20 mouse cellular contexts compared by ENCODE assay signal in the genomic region with DNA sequence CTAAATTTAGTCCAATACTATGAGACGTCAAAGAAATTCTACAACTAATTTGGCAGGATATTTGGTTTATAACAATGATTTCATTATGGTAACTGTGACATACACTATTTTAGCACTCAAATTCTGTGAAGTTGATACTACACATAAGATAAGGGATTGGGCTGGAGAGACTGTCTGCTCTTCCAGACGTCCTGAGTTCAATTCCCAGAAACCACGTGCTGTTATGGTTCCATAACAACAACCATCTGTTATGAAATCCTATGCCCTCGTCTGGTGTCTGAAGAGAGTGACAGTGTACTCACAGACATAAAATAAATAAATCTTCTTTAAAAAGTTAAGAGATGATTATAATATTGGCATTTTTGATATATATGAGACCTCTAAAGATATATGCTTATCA.
DNase-seq lines count a peak whose midpoint lies in the region; ATAC-seq and TF ChIP-seq lines count a peak whose summit lies in the region.
"Had no signal": no experiment of that assay in that cellular context is flagged by ENCODE, and none has a peak within 500 bp of the region (broad histone marks: within the 10 kb centered on the region; RNA-seq: fewer than 3 reads in every experiment).

No protein-coding gene starts in this region.

- DNase-seq in forebrain, embryonic 14.5 days (ENCODE audit: low spot score): peak; percentile 65
- DNase-seq in brain, embryonic 14.5 days (ENCODE audit: low read depth): peak; percentile 71
- peak; percentile 26 for DNase-seq in brain, embryonic 18.5 days (ENCODE audit: low read depth, low spot score)
- DNase-seq in forebrain, postnatal 0 days: peak; percentile 48
- DNase-seq in ovary, postnatal 36 days (ENCODE audit: low spot score): no peak
- DNase-seq: adrenal gland, adult 8-10 months; adrenal gland, postnatal 14 days; adrenal gland, postnatal 36 days; cerebellum, adult 11-12 months; cerebellum, adult 2 months; cerebellum, adult 9-10 months; cerebellum, postnatal 10 days; cerebellum, postnatal 25 days; embryo, embryonic 11 days; gastrocnemius, adult 2 months had no signal

- TF ChIP-seq CTCF in brain, embryonic 14.5 days (IDR thresholded peaks at IDR 0.05; ENCODE audit: borderline replicate concordance, extremely low read depth, insufficient read depth, insufficient read length): no peak
- TF ChIP-seq CTCF in forebrain, postnatal 0 days (IDR thresholded peaks at IDR 0.05; ENCODE audit: low read depth): no peak

- H3K9me3 ChIP-seq in forebrain, embryonic 14.5 days (replicated peaks; ENCODE audit: control insufficient read depth, low read length): no peaks in the 10 kb centered on the region
- H3K9me3 ChIP-seq in forebrain, embryonic 12.5 days: no peaks in the 10 kb centered on the region
- no peaks in the 10 kb centered on the region for H3K9me3 ChIP-seq in forebrain, postnatal 0 days (ENCODE audit: low read length)
- no peaks in the 10 kb centered on the region for H3K9me3 ChIP-seq in midbrain, embryonic 16.5 days (replicated peaks; ENCODE audit: control insufficient read depth, low read length, poor library complexity, severe bottlenecking)
- H3K9me3 ChIP-seq: embryonic facial prominence, embryonic 13.5 days; embryonic facial prominence, embryonic 15.5 days had no signal

- no peak for TF ChIP-seq POLR2A in brain, embryonic 14.5 days (IDR thresholded peaks at IDR 0.05; ENCODE audit: borderline replicate concordance, extremely low read depth, insufficient read depth, insufficient read length, poor library complexity, severe bottlenecking)

- ATAC-seq in forebrain, embryonic 14.5 days: peak; percentile 67; the same call in 1 of the 2 replicates
- no peak for ATAC-seq in forebrain, embryonic 12.5 days (ENCODE audit: low FRiP score)
- peak; percentile 58; the same call in 1 of the 2 replicates for ATAC-seq in forebrain, postnatal 0 days
- no peak for ATAC-seq in midbrain, embryonic 16.5 days

- H3K4me3 ChIP-seq in forebrain, embryonic 14.5 days (ENCODE audit: low read depth, low read length): no peak overlapping the region
- H3K4me3 ChIP-seq in forebrain, embryonic 12.5 days (replicated peaks): no peak overlapping the region
- no peak overlapping the region for H3K4me3 ChIP-seq in forebrain, postnatal 0 days (ENCODE audit: low read depth, low read length)
- no peak overlapping the region for H3K4me3 ChIP-seq in midbrain, embryonic 16.5 days (ENCODE audit: low read depth, low read length)
- H3K4me3 ChIP-seq: embryonic facial prominence, embryonic 13.5 days; embryonic facial prominence, embryonic 15.5 days; erythroblast, embryonic 14.5 days; gastrocnemius, adult 2 months had no signal

- H3K4me2 ChIP-seq in forebrain, embryonic 14.5 days (ENCODE audit: low read length): no peak overlapping the region
- H3K4me2 ChIP-seq in forebrain, embryonic 12.5 days: no peak overlapping the region
- H3K4me2 ChIP-seq in forebrain, postnatal 0 days (ENCODE audit: low read depth): no peak overlapping the region
- H3K4me2 ChIP-seq in midbrain, embryonic 16.5 days (ENCODE audit: low read length): no peak overlapping the region
- H3K4me2 ChIP-seq: embryonic facial prominence, embryonic 13.5 days; embryonic facial prominence, embryonic 15.5 days had no signal

- no peaks in the 10 kb centered on the region for H3K36me3 ChIP-seq in forebrain, embryonic 14.5 days (ENCODE audit: control insufficient read depth, insufficient read depth, low read length)
- H3K36me3 ChIP-seq in forebrain, embryonic 12.5 days (replicated peaks): no peaks in the 10 kb centered on the region
- H3K36me3 ChIP-seq in forebrain, postnatal 0 days (ENCODE audit: insufficient read depth): no peaks in the 10 kb centered on the region
- no peaks in the 10 kb centered on the region for H3K36me3 ChIP-seq in midbrain, embryonic 16.5 days (ENCODE audit: control insufficient read depth, insufficient read depth, low read length)
- H3K36me3 ChIP-seq: embryonic facial prominence, embryonic 13.5 days; embryonic facial prominence, embryonic 15.5 days had no signal

- no peak overlapping the region for H3K27ac ChIP-seq in forebrain, embryonic 14.5 days (ENCODE audit: low read depth, low read length)
- H3K27ac ChIP-seq in forebrain, embryonic 12.5 days: no peak overlapping the region
- no peak overlapping the region for H3K27ac ChIP-seq in forebrain, postnatal 0 days (ENCODE audit: low read depth, low read length)
- H3K27ac ChIP-seq in midbrain, embryonic 16.5 days (ENCODE audit: low read length): no peak overlapping the region
- H3K27ac ChIP-seq: embryonic facial prominence, embryonic 13.5 days; embryonic facial prominence, embryonic 15.5 days; gastrocnemius, adult 2 months had no signal

- 65% methylated on average over 4 of the region's 4 CpGs for WGBS in forebrain, embryonic 14.5 days
- WGBS in forebrain, embryonic 12.5 days: 81% methylated on average over 4 of the region's 4 CpGs
- 57% methylated on average over 4 of the region's 4 CpGs for WGBS in forebrain, postnatal 0 days
- WGBS in midbrain, embryonic 16.5 days: 88% methylated on average over 4 of the region's 4 CpGs

- no peak overlapping the region for H3K9ac ChIP-seq in forebrain, embryonic 14.5 days (ENCODE audit: low read length)
- no peak overlapping the region for H3K9ac ChIP-seq in forebrain, embryonic 12.5 days
- no peak overlapping the region for H3K9ac ChIP-seq in forebrain, postnatal 0 days
- no peak overlapping the region for H3K9ac ChIP-seq in midbrain, embryonic 16.5 days (ENCODE audit: low read depth, low read length)
- H3K9ac ChIP-seq: embryonic facial prominence, embryonic 13.5 days; embryonic facial prominence, embryonic 15.5 days had no signal

- H3K4me1 ChIP-seq in forebrain, embryonic 14.5 days (ENCODE audit: control insufficient read depth, insufficient read depth, low read length): no peaks in the 10 kb centered on the region
- no peaks in the 10 kb centered on the region for H3K4me1 ChIP-seq in forebrain, embryonic 12.5 days
- no peaks in the 10 kb centered on the region for H3K4me1 ChIP-seq in forebrain, postnatal 0 days (ENCODE audit: insufficient read depth)
- H3K4me1 ChIP-seq in midbrain, embryonic 16.5 days (ENCODE audit: control insufficient read depth, insufficient read depth, low read length): no peaks in the 10 kb centered on the region
- H3K4me1 ChIP-seq: embryonic facial prominence, embryonic 13.5 days; embryonic facial prominence, embryonic 15.5 days had no signal

- H3K27me3 ChIP-seq in forebrain, embryonic 14.5 days (replicated peaks; ENCODE audit: control insufficient read depth, insufficient read depth, low read length): no peaks in the 10 kb centered on the region
- no peaks in the 10 kb centered on the region for H3K27me3 ChIP-seq in forebrain, embryonic 12.5 days
- H3K27me3 ChIP-seq in forebrain, postnatal 0 days (ENCODE audit: insufficient read depth, low read length): no peaks in the 10 kb centered on the region
- H3K27me3 ChIP-seq in midbrain, embryonic 16.5 days (ENCODE audit: control insufficient read depth, insufficient read depth, low read depth, low read length): no peaks in the 10 kb centered on the region
- H3K27me3 ChIP-seq: embryonic facial prominence, embryonic 13.5 days; embryonic facial prominence, embryonic 15.5 days had no signal

Comparison
In these comparisons a context has a peak if more than half of its experiments do, and no peak if none do; other contexts are left out.
1. ATAC-seq: peak in forebrain, embryonic 14.5 days (single experiment) and forebrain, postnatal 0 days (single experiment); none in forebrain, embryonic 12.5 days (single experiment) and midbrain, embryonic 16.5 days (single experiment).